Mouse (Mus musculus): ENCODE data around the gene Pdc.
"Not testable (repeated sequence)": the region's sequence is repeated elsewhere in the genome, so short reads cannot be mapped to it uniquely, and the experiment has no call there.

Gene Pdc

GRCm38 (mm10) chr1:150319205-150319604 lies at the start of gene Pdc:
Pdc (plus strand) TSS chr1:150319417.
- DNase-seq (ENCODE audit: low read depth, low spot score): no peak

GRCm38 (mm10) chr1:150294051-150294450 lies 25.2 kb upstream of the Pdc start:
- not testable (repeated sequence) for DNase-seq (ENCODE audit: low read depth, low spot score)

- no peak for DNase-seq (ENCODE audit: low read depth, low spot score)
Observed at GRCm38 (mm10) chr1:150307599-150307998, 11.6 kb upstream of the Pdc start.

- DNase-seq (ENCODE audit: low read depth, low spot score): no peak
Observed at GRCm38 (mm10) chr1:150335111-150335510, 15.9 kb downstream of the Pdc start.

- no peak for DNase-seq (ENCODE audit: low read depth, low spot score)
Observed at GRCm38 (mm10) chr1:150360864-150361263, 41.6 kb downstream of the Pdc start.

- DNase-seq (ENCODE audit: low read depth, low spot score): no peak
Observed at GRCm38 (mm10) chr1:150372895-150373294, 53.7 kb downstream of the Pdc start.

GRCm38 (mm10) chr1:150374247-150374646 lies 55.0 kb downstream of the Pdc start:
- DNase-seq (ENCODE audit: low read depth, low spot score): no peak

Measured in telencephalon, adult 2 months (tissue).